Mouse (Mus musculus) liver, embryonic 14.5 days (tissue): ENCODE measurements at regions not wholly inside any gene's neighbourhood (a gene's known extent, or its start where the extent isn't known, plus 50 kb on each side); places are given as distances from the start of the nearest gene placed in this dataset.

Experiments used
- ATAC-seq: fragments of 200-750 bp; cut with Nextera tagmentation; 2 replicates; pipeline ENCODE4 v1.8.0; 2017; ENCODE audit warnings: moderate number of reproducible peaks, mild to moderate bottlenecking, moderate library complexity; ENCODE audit not compliant: insufficient read depth
- DNase-seq, 3 experiments: peaks; one replicate each; pipeline ENCODE4 v3.0.0-alpha.2; 2012 to 2013; ENCODE audit warnings: low read depth in 3 of 3, low spot score in 3 of 3
- H3K27ac ChIP-seq: fragments of 300-500 bp; sonication (generic); 2 replicates; pipeline ENCODE4 v1.5.1; 2014; ENCODE audit warnings: moderate library complexity, mild to moderate bottlenecking, control low read depth, inconsistent platforms
- H3K27me3 ChIP-seq: fragments of 300-500 bp; sonication (generic); 2 replicates; pipeline ENCODE4 v1.6.1; 2014; ENCODE audit warnings: mild to moderate bottlenecking, low read length, moderate library complexity; ENCODE audit not compliant: control insufficient read depth, insufficient read depth
- H3K36me3 ChIP-seq: fragments of 300-500 bp; sonication (generic); replicated peaks from 2 replicates; pipeline ENCODE4 v1.6.1; 2014; ENCODE audit warnings: low read depth; ENCODE audit not compliant: control insufficient read depth, insufficient read depth
- H3K4me1 ChIP-seq, 2 experiments: fragments of 200-500 bp in 1 of 2; fragments of 300-500 bp in 1 of 2; sonication (generic) in 1 of 2; replicated peaks; 2 replicates each; pipeline ENCODE4 v1.6.1; 2012 to 2014; ENCODE audit warnings: antibody characterized with exemption in 1 of 2, inconsistent platforms in 1 of 2, low read length in 1 of 2; ENCODE audit not compliant: control insufficient read depth in 2 of 2, insufficient read depth in 2 of 2
- H3K4me2 ChIP-seq: fragments of 300-500 bp; sonication (generic); 2 replicates; pipeline ENCODE4 v1.6.1; 2014; ENCODE audit warnings: low read depth, mild to moderate bottlenecking, control low read depth, moderate library complexity
- H3K4me3 ChIP-seq, 2 experiments: fragments of 200-500 bp in 1 of 2; fragments of 300-500 bp in 1 of 2; sonication (generic) in 1 of 2; 2 replicates each; pipeline ENCODE4 v1.5.1; 2012 to 2014; ENCODE audit warnings: low read depth in 2 of 2, low read length in 2 of 2, mild to moderate bottlenecking in 2 of 2, control low read depth in 1 of 2, inconsistent platforms in 1 of 2, moderate library complexity in 1 of 2; ENCODE audit not compliant: insufficient read depth in 1 of 2
- H3K9ac ChIP-seq: fragments of 300-500 bp; sonication (generic); replicated peaks from 2 replicates; pipeline ENCODE4 v1.6.1; 2014; ENCODE audit warnings: mild to moderate bottlenecking, control low read depth, moderate library complexity
- H3K9me3 ChIP-seq: fragments of 300-500 bp; sonication (generic); 2 replicates; pipeline ENCODE4 v1.6.1; 2016; ENCODE audit warnings: low read length, mixed read lengths; ENCODE audit not compliant: control insufficient read depth
- CTCF ChIP-seq: IDR thresholded peaks from 2 replicates; pipeline ENCODE4 v1.5.1; 2016; ENCODE audit warnings: antibody characterized with exemption, low read depth, control low read depth
- EP300 ChIP-seq: IDR thresholded peaks from 2 replicates; pipeline ENCODE4 v1.6.1; 2016; ENCODE audit warnings: antibody characterized with exemption, low read depth
- WGBS: fragments of 180-500 bp; shearing (Covaris S2); extraction: QIAGEN DNeasy Blood & Tissue Kit; methylation state at CpG from one replicate; pipeline ENCODE4 v1.1.7; 2014; ENCODE audit not compliant: insufficient replicate concordance; 5-methylcytosine and 5-hydroxymethylcytosine counted together

- H3K9me3 ChIP-seq, result no peaks in the 10 kb centered on the region
- H3K4me1 ChIP-seq, result peaks cover 69 to 75% of the 10 kb centered on the region in 2 experiments
- ATAC-seq, result peak; percentile 57
- H3K27me3 ChIP-seq, result no peaks in the 10 kb centered on the region
- TF ChIP-seq EP300, result no peak
- no peak for TF ChIP-seq CTCF
- H3K27ac ChIP-seq, result peak overlapping the region; percentile 96
- H3K36me3 ChIP-seq, result no peaks in the 10 kb centered on the region
- H3K9ac ChIP-seq, result no peak overlapping the region; the same call in none of the 2 replicates
- H3K4me2 ChIP-seq, result peak overlapping the region; percentile 64
- WGBS, result 55% methylated on average over 4 of the region's 4 CpGs
- H3K4me3 ChIP-seq, result no peak overlapping the region
- no peak for DNase-seq
Observed at GRCm38 (mm10) chr13:111940275-111940674, 131.5 kb upstream of the Map3k1 start.

- peak overlapping the region; percentile 64 for H3K4me2 ChIP-seq
- TF ChIP-seq EP300 (peak; percentile 100), CTCF (no peak; the same call in 1 of the 2 replicates)
- peak overlapping the region; percentile 70 for H3K9ac ChIP-seq
- H3K36me3 ChIP-seq, result no peaks in the 10 kb centered on the region
- H3K27ac ChIP-seq, result peak overlapping the region; percentile 96
- DNase-seq (peak; percentile 92 to 93 (median 93)), ATAC-seq (peak; percentile 97)
- H3K27me3 ChIP-seq, result no peaks in the 10 kb centered on the region
- H3K4me3 ChIP-seq, result no peak overlapping the region
- peaks cover 65 to 72% of the 10 kb centered on the region in 2 experiments for H3K4me1 ChIP-seq
- 20% methylated on average over 6 of the region's 6 CpGs for WGBS
- no peaks in the 10 kb centered on the region for H3K9me3 ChIP-seq
Observed at GRCm38 (mm10) chr13:111940796-111941513, 132.2 kb upstream of the Map3k1 start.

- Histone ChIP-seq H3K4me1 (peaks cover 55 to 67% of the 10 kb centered on the region in 2 experiments), H3K27me3 (no peaks in the 10 kb centered on the region), H3K9ac (peak overlapping the region; percentile 70), H3K27ac (peak overlapping the region; percentile 96), H3K36me3 (no peaks in the 10 kb centered on the region), H3K9me3 (no peaks in the 10 kb centered on the region), H3K4me3 (no peak overlapping the region), H3K4me2 (no peak overlapping the region)
- ATAC-seq, result no peak
- 72% methylated on average over 4 of the region's 4 CpGs for whole genome bisulfite sequencing
- no peak for TF ChIP-seq EP300
- DNase-seq, result no peak
Observed at GRCm38 (mm10) chr13:111941946-111942345, 133.2 kb upstream of the Map3k1 start.

- TF ChIP-seq EP300 (no peak), CTCF (no peak)
- Histone ChIP-seq H3K27ac (no peak overlapping the region), H3K27me3 (no peaks in the 10 kb centered on the region), H3K36me3 (no peaks in the 10 kb centered on the region), H3K4me3 (no peak overlapping the region), H3K9me3 (no peaks in the 10 kb centered on the region), H3K4me2 (no peak overlapping the region), H3K4me1 (peaks cover 39 to 55% of the 10 kb centered on the region in 2 experiments), H3K9ac (no peak overlapping the region)
- DNase-seq, result no peak
- ATAC-seq, result no peak
- WGBS, result 63% methylated on average over 15 of the region's 15 CpGs
Observed at GRCm38 (mm10) chr13:111943392-111944088, 134.7 kb upstream of the Map3k1 start.

- DNase-seq (no peak), ATAC-seq (no peak)
- no peak for TF ChIP-seq EP300
- no peak for TF ChIP-seq CTCF
- no peaks in the 10 kb centered on the region for H3K36me3 ChIP-seq
- no peak overlapping the region for H3K4me3 ChIP-seq
- H3K9me3 ChIP-seq, result no peaks in the 10 kb centered on the region
- H3K9ac ChIP-seq, result no peak overlapping the region
- H3K27me3 ChIP-seq, result no peaks in the 10 kb centered on the region
- WGBS, result 18% methylated on average over 5 of the region's 5 CpGs
- H3K4me1 ChIP-seq, result peaks cover 34 to 50% of the 10 kb centered on the region in 2 experiments
- H3K27ac ChIP-seq, result no peak overlapping the region
- H3K4me2 ChIP-seq, result no peak overlapping the region
Observed at GRCm38 (mm10) chr13:111944089-111944406, 135.3 kb upstream of the Map3k1 start.
